ENCODE assay signal across 33 mouse cellular contexts in genomic region chr11:99253893-99254292, GRCm38 (mm10). TPM values are rescaled to one million over a fixed set of nuclear protein-coding genes. Genes with fewer than 3 reads are reported as not detected.
DNase-seq lines count a peak whose midpoint lies in the region; ATAC-seq and TF ChIP-seq lines count a peak whose summit lies in the region.
"Had no signal": no experiment of that assay in that cellular context is flagged by ENCODE, and none has a peak within 500 bp of the region (broad histone marks: within the 10 kb centered on the region; RNA-seq: fewer than 3 reads in every experiment).

No protein-coding gene starts in this region.

- H3K27ac ChIP-seq in gastrocnemius, adult 2 months: no peak overlapping the region
- no peak overlapping the region for H3K27ac ChIP-seq in layer of hippocampus, adult 2 months
- H3K27ac ChIP-seq in midbrain, postnatal 0 days (ENCODE audit: low read depth, low read length): no peak overlapping the region
- H3K27ac ChIP-seq in midbrain, embryonic 13.5 days: no peak overlapping the region
- H3K27ac ChIP-seq: embryonic facial prominence, embryonic 15.5 days; heart, embryonic 15.5 days; hindbrain, embryonic 15.5 days; limb, embryonic 13.5 days; midbrain, embryonic 15.5 days; neural tube, embryonic 13.5 days had no signal

- H3K36me3 ChIP-seq in midbrain, postnatal 0 days (ENCODE audit: insufficient read depth, low read length): no peaks in the 10 kb centered on the region
- H3K36me3 ChIP-seq in midbrain, embryonic 13.5 days: no peaks in the 10 kb centered on the region
- H3K36me3 ChIP-seq: embryonic facial prominence, embryonic 15.5 days; G1E; heart, embryonic 15.5 days; hindbrain, embryonic 15.5 days; limb, embryonic 13.5 days; midbrain, embryonic 15.5 days; neural tube, embryonic 13.5 days had no signal

- H3K4me2 ChIP-seq in midbrain, postnatal 0 days (ENCODE audit: low read depth, low read length, poor library complexity, severe bottlenecking): no peak overlapping the region
- no peak overlapping the region for H3K4me2 ChIP-seq in midbrain, embryonic 13.5 days (replicated peaks)
- H3K4me2 ChIP-seq: embryonic facial prominence, embryonic 15.5 days; heart, embryonic 15.5 days; hindbrain, embryonic 15.5 days; limb, embryonic 13.5 days; midbrain, embryonic 15.5 days; neural tube, embryonic 13.5 days had no signal

- TF ChIP-seq CTCF in gastrocnemius, adult 2 months (IDR thresholded peaks at IDR 0.05): peak; percentile 7; the same call in 1 of the 2 replicates
- peak; percentile 56 for TF ChIP-seq CTCF in layer of hippocampus, adult 2 months (conservative IDR thresholded peaks at IDR 0.05)
- TF ChIP-seq CTCF in midbrain, postnatal 0 days (IDR thresholded peaks at IDR 0.05): peak; percentile 44

- intact Hi-C loops in gastrocnemius, adult 2 months (cut with DNase I): loop anchor here (5.0 kb wide), 1 partner anchor 43 kb away; no protein-coding TSS in a partner anchor
- intact Hi-C loops in heart, postnatal 25 days (cut with DNase I): no loop called here

- no peak for DNase-seq in gastrocnemius, adult 2 months
- no peak for DNase-seq in gastrocnemius, postnatal 4 days (ENCODE audit: low spot score in 2 of 2)
- no peak for DNase-seq in layer of hippocampus, adult 2 months (ENCODE audit: low spot score in 2 of 2)
- DNase-seq in layer of hippocampus, adult 9-10 months (ENCODE audit: low spot score): no peak
- DNase-seq in midbrain, postnatal 0 days (ENCODE audit: low spot score): no peak
- DNase-seq in frontal cortex, postnatal 25 days (ENCODE audit: low spot score in 2 of 2): no peak
- no peak for DNase-seq in heart, postnatal 25 days (ENCODE audit: low spot score)
- DNase-seq: adrenal gland, adult 8-10 months; cerebellum, adult 9-10 months; gastrocnemius, postnatal 36 days; kidney, adult 11 months; kidney, postnatal 14 days; layer of hippocampus, postnatal 36 days; lung, adult 18-20 months; retina, postnatal 1 day; thymus, postnatal 25 days had no signal

- no peak overlapping the region for H3K9ac ChIP-seq in midbrain, postnatal 0 days (replicated peaks; ENCODE audit: low read length, poor library complexity, severe bottlenecking)
- H3K9ac ChIP-seq in midbrain, embryonic 13.5 days (replicated peaks): no peak overlapping the region
- H3K9ac ChIP-seq: embryonic facial prominence, embryonic 15.5 days; heart, embryonic 15.5 days; hindbrain, embryonic 15.5 days; limb, embryonic 13.5 days; midbrain, embryonic 15.5 days had no signal

- H3K4me1 ChIP-seq in midbrain, postnatal 0 days (ENCODE audit: insufficient read depth, low read length): no peaks in the 10 kb centered on the region
- H3K4me1 ChIP-seq in midbrain, embryonic 13.5 days (replicated peaks): no peaks in the 10 kb centered on the region
- H3K4me1 ChIP-seq: heart, embryonic 15.5 days; hindbrain, embryonic 15.5 days; limb, embryonic 13.5 days; midbrain, embryonic 15.5 days had no signal

- H3K27me3 ChIP-seq in midbrain, postnatal 0 days (ENCODE audit: insufficient read depth, low read length): no peaks in the 10 kb centered on the region
- H3K27me3 ChIP-seq in midbrain, embryonic 13.5 days: no peaks in the 10 kb centered on the region
- H3K27me3 ChIP-seq: embryonic facial prominence, embryonic 15.5 days; heart, embryonic 15.5 days; hindbrain, embryonic 15.5 days; limb, embryonic 13.5 days; midbrain, embryonic 15.5 days; neural tube, embryonic 13.5 days had no signal

- H3K4me3 ChIP-seq in gastrocnemius, adult 2 months: no peak overlapping the region
- H3K4me3 ChIP-seq in layer of hippocampus, adult 2 months: no peak overlapping the region
- H3K4me3 ChIP-seq in midbrain, postnatal 0 days (ENCODE audit: low read depth, low read length): no peak overlapping the region
- H3K4me3 ChIP-seq in midbrain, embryonic 13.5 days (replicated peaks): no peak overlapping the region
- H3K4me3 ChIP-seq: embryonic facial prominence, embryonic 15.5 days; heart, embryonic 15.5 days; hindbrain, embryonic 15.5 days; limb, embryonic 13.5 days; midbrain, embryonic 15.5 days; myocyte; neural tube, embryonic 13.5 days had no signal

- H3K9me3 ChIP-seq in midbrain, postnatal 0 days (ENCODE audit: low read length): no peaks in the 10 kb centered on the region
- no peaks in the 10 kb centered on the region for H3K9me3 ChIP-seq in midbrain, embryonic 13.5 days
- H3K9me3 ChIP-seq: embryonic facial prominence, embryonic 15.5 days; G1E; heart, embryonic 15.5 days; hindbrain, embryonic 15.5 days; limb, embryonic 13.5 days; midbrain, embryonic 15.5 days; neural tube, embryonic 13.5 days had no signal

- WGBS in midbrain, postnatal 0 days: 59% methylated on average over 2 of the region's 2 CpGs
- WGBS in midbrain, embryonic 13.5 days: 62% methylated on average over 2 of the region's 2 CpGs

- ATAC-seq in midbrain, postnatal 0 days (ENCODE audit: low FRiP score): no peak
- ATAC-seq in midbrain, embryonic 13.5 days: no peak
- ATAC-seq: activated CD4-positive, CD25-positive, alpha-beta regulatory T cell, adult 4 months; CD4-positive, CD25-positive, alpha-beta regulatory T cell, adult 4 months; forebrain, embryonic 16.5 days; midbrain, embryonic 15.5 days had no signal

RNA-seq across cellular contexts. Expression of gene Krt222, which starts 10.0 kb away (rescaled TPM):
- total RNA-seq in gastrocnemius, adult 2 months (2021): 1 to 10 TPM; 2.0 to 6.1 TPM
- total RNA-seq in gastrocnemius, postnatal 4 days (2021): 1 to 10 TPM; 2.0 to 2.6 TPM
- total RNA-seq in layer of hippocampus, adult 2 months (2021): 10 to 100 TPM; 24.8 to 29.5 TPM
- total RNA-seq in midbrain, postnatal 0 days (2014; rRNA removed): 10.6 and 11.6 TPM in 2 replicates
- polyA plus RNA-seq in midbrain, postnatal 0 days (2015; fragmentation: Nextera tagmentation; extraction: Ambion mirVana): 13.6 and 14.4 TPM in 2 replicates
- polyA plus RNA-seq in midbrain, embryonic 13.5 days (2015; fragmentation: Nextera tagmentation; extraction: Ambion mirVana): 2.4 TPM in 2 replicates
- 10 to 100 TPM; 32.6 to 39.1 TPM for total RNA-seq in heart, postnatal 25 days (2021)
- total RNA-seq: hematopoietic stem cell, adult 5-6 weeks; megakaryocyte-erythroid progenitor cell, adult 5-6 weeks had no signal
- polyA plus RNA-seq: G1E had no signal

RNA-seq across cellular contexts. Expression of gene Smarce1, which starts 23.1 kb away (rescaled TPM):
- total RNA-seq in gastrocnemius, adult 2 months (2021): 10 to 100 TPM; 33.2 to 33.4 TPM
- 10 to 100 TPM; 92.4 to 98.6 TPM for total RNA-seq in gastrocnemius, postnatal 4 days (2021)
- total RNA-seq in layer of hippocampus, adult 2 months (2021): 10 to 100 TPM; 55.8 to 62.3 TPM
- total RNA-seq in midbrain, postnatal 0 days (2014; rRNA removed): 94.9 and 116 TPM in 2 replicates
- 170 and 184 TPM in 2 replicates for polyA plus RNA-seq in midbrain, postnatal 0 days (2015; fragmentation: Nextera tagmentation; extraction: Ambion mirVana)
- polyA plus RNA-seq in midbrain, embryonic 13.5 days (2015; fragmentation: Nextera tagmentation; extraction: Ambion mirVana): 370 and 402 TPM in 2 replicates
- 10 to 100 TPM; 46.0 to 51.8 TPM for total RNA-seq in heart, postnatal 25 days (2021)

RNA-seq across cellular contexts. Expression of gene Krt24, which starts 31.2 kb away (rescaled TPM):
- not detected for total RNA-seq in gastrocnemius, adult 2 months (2021)
- total RNA-seq in gastrocnemius, postnatal 4 days (2021): not detected
- total RNA-seq in layer of hippocampus, adult 2 months (2021): not detected
- not detected in 2 replicates for total RNA-seq in midbrain, postnatal 0 days (2014; rRNA removed)
- polyA plus RNA-seq in midbrain, postnatal 0 days (2015; fragmentation: Nextera tagmentation; extraction: Ambion mirVana): 0.07 and 0.21 TPM in 2 replicates
- not detected in 2 replicates for polyA plus RNA-seq in midbrain, embryonic 13.5 days (2015; fragmentation: Nextera tagmentation; extraction: Ambion mirVana)
- not detected for total RNA-seq in heart, postnatal 25 days (2021)
- total RNA-seq: adrenal gland, adult 8-10 months; G1E; gastrocnemius, postnatal 36 days; hematopoietic stem cell, adult 5-6 weeks; layer of hippocampus, adult 18-20 months; layer of hippocampus, postnatal 36 days; left cerebral cortex, postnatal 25 days; megakaryocyte-erythroid progenitor cell, adult 5-6 weeks had no signal
- polyA plus RNA-seq: activated CD4-positive, CD25-positive, alpha-beta regulatory T cell, adult 4 months; CD4-positive, CD25-positive, alpha-beta regulatory T cell, adult 4 months; G1E; heart, embryonic 15.5 days; midbrain, embryonic 15.5 days; myocyte; spleen, adult 2 months had no signal
